Mouse (Mus musculus): ENCODE measurements around the gene Babam1. TPM values are rescaled to one million over a fixed set of nuclear protein-coding genes. Genes with fewer than 3 reads are reported as not detected.

Babam1 gene
- polyA plus RNA-seq, 1 experiment from 2014 or later, result 109 TPM

GRCm38 (mm10) chr8:71388267-71388666, 8.4 kb upstream of the Babam1 start:
- H3K9ac ChIP-seq (ENCODE audit: low read length), result no peak overlapping the region
- H3K36me3 ChIP-seq (ENCODE audit: control insufficient read depth, insufficient read depth, low read length), result no peaks in the 10 kb centered on the region
- H3K4me1 ChIP-seq (ENCODE audit: control insufficient read depth, insufficient read depth, low read length), result peaks cover 5% of the 10 kb centered on the region; the same call in 1 of the 2 replicates
- no peaks in the 10 kb centered on the region for H3K9me3 ChIP-seq (ENCODE audit: control insufficient read depth, low read length)
- no peak overlapping the region for H3K4me2 ChIP-seq (ENCODE audit: low read depth)
- H3K27me3 ChIP-seq (ENCODE audit: control insufficient read depth, insufficient read depth, low read length), result no peaks in the 10 kb centered on the region
- WGBS, result 81% methylated on average over 1 of the region's 1 CpGs
- no peak overlapping the region for H3K4me3 ChIP-seq (ENCODE audit: low read depth, low read length)
- DNase-seq (ENCODE audit: low spot score) (no peak), ATAC-seq (ENCODE audit: insufficient read depth, low FRiP score, low TSS enrichment) (no peak)
- no peak overlapping the region for H3K27ac ChIP-seq (ENCODE audit: low read depth, low read length)

DNA sequence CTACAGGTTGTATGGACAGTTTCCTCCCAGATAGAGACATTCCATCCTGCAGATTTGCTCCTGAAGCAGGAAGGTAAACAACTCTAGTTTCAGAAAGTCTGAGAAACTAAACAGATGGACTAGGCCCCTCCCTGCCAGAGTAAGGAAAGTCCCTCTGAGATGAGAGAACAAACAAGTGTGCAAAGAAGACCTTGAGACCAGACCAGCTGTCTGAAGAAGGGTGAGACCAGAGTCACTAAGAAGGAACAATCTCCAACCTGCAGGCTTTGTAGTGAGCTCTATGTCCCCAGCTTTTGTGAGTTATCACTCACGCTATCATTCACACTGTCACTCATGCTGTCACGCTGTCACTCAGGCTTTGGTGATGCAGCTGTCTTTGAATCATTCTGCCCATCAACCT, 5.0 kb upstream of the Babam1 start:
- Histone ChIP-seq H3K4me3 (ENCODE audit: low read depth, low read length) (no peak overlapping the region), H3K9me3 (ENCODE audit: control insufficient read depth, low read length) (no peaks in the 10 kb centered on the region), H3K4me1 (ENCODE audit: control insufficient read depth, insufficient read depth, low read length) (no peaks in the 10 kb centered on the region), H3K9ac (ENCODE audit: low read length) (no peak overlapping the region), H3K4me2 (ENCODE audit: low read depth) (no peak overlapping the region), H3K27me3 (ENCODE audit: control insufficient read depth, insufficient read depth, low read length) (no peaks in the 10 kb centered on the region), H3K36me3 (ENCODE audit: control insufficient read depth, insufficient read depth, low read length) (no peaks in the 10 kb centered on the region), H3K27ac (ENCODE audit: low read depth, low read length) (no peak overlapping the region)
- no peak for ATAC-seq (ENCODE audit: insufficient read depth, low FRiP score, low TSS enrichment)
- 93% methylated on average over 2 of the region's 2 CpGs for WGBS
- DNase-seq (ENCODE audit: low spot score), result no peak

DNA sequence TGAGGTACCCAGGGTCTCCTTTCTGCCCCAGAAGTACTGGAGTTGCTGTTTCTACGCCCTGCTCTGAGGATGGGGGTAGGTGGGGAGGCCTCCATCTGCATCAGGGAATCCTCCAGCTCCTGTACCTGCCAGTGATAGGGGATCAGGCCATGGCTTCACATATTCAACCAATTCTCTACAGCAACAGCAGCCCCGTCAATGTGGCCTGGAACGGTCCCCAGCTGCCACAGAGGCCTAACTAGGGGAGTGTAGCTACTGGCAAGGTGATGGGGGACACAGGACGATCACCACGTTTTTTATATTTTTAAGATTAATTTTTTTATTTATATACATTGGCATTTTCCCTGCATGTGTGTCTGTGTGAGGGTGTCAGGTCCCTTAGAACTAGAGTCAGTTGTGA, 4.3 kb upstream of the Babam1 start:
- no peak overlapping the region for H3K4me3 ChIP-seq (ENCODE audit: low read depth, low read length)
- H3K27ac ChIP-seq (ENCODE audit: low read depth, low read length), result no peak overlapping the region
- H3K36me3 ChIP-seq (ENCODE audit: control insufficient read depth, insufficient read depth, low read length), result no peaks in the 10 kb centered on the region
- DNase-seq (ENCODE audit: low spot score), result no peak
- no peak overlapping the region for H3K4me2 ChIP-seq (ENCODE audit: low read depth)
- no peaks in the 10 kb centered on the region for H3K27me3 ChIP-seq (ENCODE audit: control insufficient read depth, insufficient read depth, low read length)
- 73% methylated on average over 5 of the region's 5 CpGs for WGBS
- ATAC-seq (ENCODE audit: insufficient read depth, low FRiP score, low TSS enrichment), result no peak
- H3K9me3 ChIP-seq (ENCODE audit: control insufficient read depth, low read length), result no peaks in the 10 kb centered on the region
- peaks cover 1% of the 10 kb centered on the region for H3K4me1 ChIP-seq (ENCODE audit: control insufficient read depth, insufficient read depth, low read length)
- no peak overlapping the region for H3K9ac ChIP-seq (ENCODE audit: low read length)

GRCm38 (mm10) chr8:71392871-71393270, 3.8 kb upstream of the Babam1 start:
- H3K4me3 ChIP-seq (ENCODE audit: low read depth, low read length), result no peak overlapping the region
- H3K27me3 ChIP-seq (ENCODE audit: control insufficient read depth, insufficient read depth, low read length), result no peaks in the 10 kb centered on the region
- H3K9me3 ChIP-seq (ENCODE audit: control insufficient read depth, low read length), result no peaks in the 10 kb centered on the region
- H3K4me1 ChIP-seq (ENCODE audit: control insufficient read depth, insufficient read depth, low read length), result peaks cover 6% of the 10 kb centered on the region
- no peaks in the 10 kb centered on the region for H3K36me3 ChIP-seq (ENCODE audit: control insufficient read depth, insufficient read depth, low read length)
- DNase-seq (ENCODE audit: low spot score) (no peak), ATAC-seq (ENCODE audit: insufficient read depth, low FRiP score, low TSS enrichment) (no peak)
- 9% methylated on average over 3 of the region's 3 CpGs for WGBS
- H3K27ac ChIP-seq (ENCODE audit: low read depth, low read length), result no peak overlapping the region
- no peak overlapping the region for H3K4me2 ChIP-seq (ENCODE audit: low read depth)
- H3K9ac ChIP-seq (ENCODE audit: low read length), result no peak overlapping the region

- peaks cover 6% of the 10 kb centered on the region for H3K4me1 ChIP-seq (ENCODE audit: control insufficient read depth, insufficient read depth, low read length)
- H3K36me3 ChIP-seq (ENCODE audit: control insufficient read depth, insufficient read depth, low read length), result peaks cover 4% of the 10 kb centered on the region
- H3K4me3 ChIP-seq (ENCODE audit: low read depth, low read length), result no peak overlapping the region
- no peak overlapping the region for H3K4me2 ChIP-seq (ENCODE audit: low read depth)
- 84% methylated on average over 7 of the region's 7 CpGs for WGBS
- H3K9ac ChIP-seq (ENCODE audit: low read length), result no peak overlapping the region
- DNase-seq (ENCODE audit: low spot score), result no peak
- H3K27me3 ChIP-seq (ENCODE audit: control insufficient read depth, insufficient read depth, low read length), result no peaks in the 10 kb centered on the region
- no peak for ATAC-seq (ENCODE audit: insufficient read depth, low FRiP score, low TSS enrichment)
- H3K9me3 ChIP-seq (ENCODE audit: control insufficient read depth, low read length), result no peaks in the 10 kb centered on the region
- no peak overlapping the region for H3K27ac ChIP-seq (ENCODE audit: low read depth, low read length)
Observed at GRCm38 (mm10) chr8:71394481-71394880, 2.2 kb upstream of the Babam1 start.

- Histone ChIP-seq H3K4me3 (ENCODE audit: low read depth, low read length) (no peak overlapping the region), H3K9ac (ENCODE audit: low read length) (no peak overlapping the region), H3K27me3 (ENCODE audit: control insufficient read depth, insufficient read depth, low read length) (no peaks in the 10 kb centered on the region), H3K4me1 (ENCODE audit: control insufficient read depth, insufficient read depth, low read length) (peaks cover 6% of the 10 kb centered on the region), H3K9me3 (ENCODE audit: control insufficient read depth, low read length) (no peaks in the 10 kb centered on the region), H3K27ac (ENCODE audit: low read depth, low read length) (no peak overlapping the region), H3K4me2 (ENCODE audit: low read depth) (no peak overlapping the region), H3K36me3 (ENCODE audit: control insufficient read depth, insufficient read depth, low read length) (peaks cover 4% of the 10 kb centered on the region)
- ATAC-seq (ENCODE audit: insufficient read depth, low FRiP score, low TSS enrichment), result no peak
- 82% methylated on average over 10 of the region's 10 CpGs for WGBS
- DNase-seq (ENCODE audit: low spot score), result no peak
Observed at GRCm38 (mm10) chr8:71395071-71395470, 1.6 kb upstream of the Babam1 start.

DNA sequence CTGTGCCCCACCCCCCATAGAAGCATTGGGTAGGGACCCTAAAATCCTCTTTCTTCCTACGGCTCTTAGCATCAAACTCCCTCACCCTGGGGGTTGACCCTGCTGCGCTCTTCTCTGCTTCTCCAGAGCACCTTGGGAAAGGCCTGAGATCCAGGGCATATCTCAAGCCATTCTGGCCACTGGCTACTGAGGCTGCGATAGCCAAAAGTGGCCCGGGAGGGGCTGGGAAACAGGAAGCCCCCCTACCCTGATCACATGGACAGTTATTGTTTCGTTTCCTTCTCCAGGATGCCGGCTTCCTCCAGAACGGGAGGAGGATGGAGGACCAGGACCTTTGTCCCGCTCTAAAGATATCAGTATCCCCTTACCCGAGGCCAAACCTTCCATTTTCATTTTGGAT, 1.0 kb upstream of the Babam1 start, which contains the start of gene Ushbp1:
Gene Ushbp1 (minus strand): TSS at position 174 of the 400 bp plus-strand sequence.
- WGBS, result 86% methylated on average over 9 of the region's 9 CpGs
- H3K36me3 ChIP-seq (ENCODE audit: control insufficient read depth, insufficient read depth, low read length), result peaks cover 4% of the 10 kb centered on the region
- no peak for ATAC-seq (ENCODE audit: insufficient read depth, low FRiP score, low TSS enrichment)
- H3K4me3 ChIP-seq (ENCODE audit: low read depth, low read length), result peak within 1 kb of the TSS; percentile 61
- no peaks in the 10 kb centered on the region for H3K27me3 ChIP-seq (ENCODE audit: control insufficient read depth, insufficient read depth, low read length)
- H3K27ac ChIP-seq (ENCODE audit: low read depth, low read length), result peak within 1 kb of the TSS; percentile 44; the same call in 1 of the 2 replicates
- no peak within 1 kb of the TSS; the same call in 1 of the 2 replicates for H3K9ac ChIP-seq (ENCODE audit: low read length)
- peaks cover 6% of the 10 kb centered on the region for H3K4me1 ChIP-seq (ENCODE audit: control insufficient read depth, insufficient read depth, low read length)
- no peaks in the 10 kb centered on the region for H3K9me3 ChIP-seq (ENCODE audit: control insufficient read depth, low read length)
- no peak for DNase-seq (ENCODE audit: low spot score)
- peak within 1 kb of the TSS; percentile 35 for H3K4me2 ChIP-seq (ENCODE audit: low read depth)

- H3K27ac ChIP-seq (ENCODE audit: low read depth, low read length), result no peak overlapping the region
- H3K4me1 ChIP-seq (ENCODE audit: control insufficient read depth, insufficient read depth, low read length), result peaks cover 6% of the 10 kb centered on the region
- no peaks in the 10 kb centered on the region for H3K9me3 ChIP-seq (ENCODE audit: control insufficient read depth, low read length)
- H3K27me3 ChIP-seq (ENCODE audit: control insufficient read depth, insufficient read depth, low read length), result no peaks in the 10 kb centered on the region
- peak overlapping the region; percentile 55; the same call in 1 of the 2 replicates for H3K9ac ChIP-seq (ENCODE audit: low read length)
- peaks cover 4% of the 10 kb centered on the region for H3K36me3 ChIP-seq (ENCODE audit: control insufficient read depth, insufficient read depth, low read length)
- DNase-seq (ENCODE audit: low spot score) (no peak), ATAC-seq (ENCODE audit: insufficient read depth, low FRiP score, low TSS enrichment) (no peak)
- 88% methylated on average over 12 of the region's 12 CpGs for WGBS
- peak overlapping the region; percentile 61 for H3K4me3 ChIP-seq (ENCODE audit: low read depth, low read length)
- peak overlapping the region; percentile 68 for H3K4me2 ChIP-seq (ENCODE audit: low read depth)
Observed at GRCm38 (mm10) chr8:71397701-71398100, 1.0 kb downstream of the Babam1 start.

GRCm38 (mm10) chr8:71400826-71401225, 4.2 kb downstream of the Babam1 start:
- H3K27ac ChIP-seq (ENCODE audit: low read depth, low read length), result no peak overlapping the region
- no peak for ATAC-seq (ENCODE audit: insufficient read depth, low FRiP score, low TSS enrichment)
- no peak overlapping the region for H3K4me2 ChIP-seq (ENCODE audit: low read depth)
- H3K36me3 ChIP-seq (ENCODE audit: control insufficient read depth, insufficient read depth, low read length), result peaks cover 4% of the 10 kb centered on the region
- H3K27me3 ChIP-seq (ENCODE audit: control insufficient read depth, insufficient read depth, low read length), result no peaks in the 10 kb centered on the region
- H3K4me3 ChIP-seq (ENCODE audit: low read depth, low read length), result no peak overlapping the region
- DNase-seq (ENCODE audit: low spot score), result no peak
- H3K4me1 ChIP-seq (ENCODE audit: control insufficient read depth, insufficient read depth, low read length), result peaks cover 6% of the 10 kb centered on the region
- 89% methylated on average over 2 of the region's 2 CpGs for WGBS
- H3K9me3 ChIP-seq (ENCODE audit: control insufficient read depth, low read length), result no peaks in the 10 kb centered on the region
- no peak overlapping the region for H3K9ac ChIP-seq (ENCODE audit: low read length)

Data from neural tube, embryonic 11.5 days (tissue).